Mouse (Mus musculus) left cerebral cortex, adult 2 months (tissue): ENCODE data around the gene Ndnf. TPM values are rescaled to one million over a fixed set of nuclear protein-coding genes. Genes with fewer than 3 reads are reported as not detected.

Experiments used
- DNase-seq, 2 experiments: peaks; one replicate each; pipeline ENCODE4 v3.0.0; 2021 to 2022; ENCODE audit warnings: low spot score in 2 of 2, mixed read lengths in 1 of 2; ENCODE audit errors: extremely low spot score in 1 of 2
- H3K27ac ChIP-seq: fragments of 200-600 bp; 2 replicates; pipeline ENCODE4 v1.8.1; 2022
- H3K4me3 ChIP-seq: fragments of 200-600 bp; 2 replicates; pipeline ENCODE4 v1.8.1; 2022
- CTCF ChIP-seq: fragments of 200-600 bp; IDR thresholded peaks from 2 replicates; pipeline ENCODE4 v1.8.1; 2022; ENCODE audit warnings: antibody characterized with exemption, mild to moderate bottlenecking, moderate library complexity
- intact Hi-C: fragments of 180-260 bp; cut with DNase I; formaldehyde crosslinking; loops from one replicate; pipeline ENCODE4 v1.15.1; 2025
- long read RNA-seq, 2 experiments: library from polyadenylated mRNA; stranded (forward); transcript quantifications; one replicate each; pipeline ENCODE4 v2.0.0; 2021; ENCODE audit warnings: borderline mapping rate in 2 of 2
- total RNA-seq, 2 experiments: library from RNA; stranded (reverse); gene quantifications; 2 replicates each; pipeline ENCODE4 v1.2.3; 2021

The Ndnf gene
- 10 to 100 TPM in 1 of 2 experiments, 1 to 10 TPM in 1; 10.0 to 12.6 TPM for total RNA-seq
- long read RNA-seq, experiment 1, full-length matches to known transcripts, result 7 of 9 reads
- long read RNA-seq, experiment 1, partial matches to known transcripts, result 0 of 9 reads
- long read RNA-seq, experiment 1, other reads (novel, unspliced or antisense), result 2 of 9 reads
- long read RNA-seq, experiment 2, full-length matches to known transcripts, result 4 of 7 reads
- long read RNA-seq, experiment 2, partial matches to known transcripts, result 0 of 7 reads
- long read RNA-seq, experiment 2, other reads (novel, unspliced or antisense), result 3 of 7 reads

GRCm38 (mm10) chr6:65671451-65671850 is at the start of gene Ndnf:
TSS of gene Ndnf (plus strand) at chr6:65671590.
- peak within 1 kb of the TSS; percentile 64 for H3K4me3 ChIP-seq
- intact Hi-C loops, result loop anchor here (5.0 kb wide), 1 partner anchor 861 kb away; no protein-coding TSS in a partner anchor
- peak; percentile 36 to 37 for DNase-seq
- 0 out of 2 replicates have a peak within 1 kb of the TSS, but pooled peaks have one; percentile 40 for H3K27ac ChIP-seq
- TF ChIP-seq CTCF, result no peak

- Histone ChIP-seq H3K4me3 (no peak overlapping the region), H3K27ac (no peak overlapping the region)
- DNase-seq, result no peak
- no peak for TF ChIP-seq CTCF
- intact Hi-C loops, result no loop called here
Observed at GRCm38 (mm10) chr6:65623016-65623715, 48.2 kb upstream of the Ndnf start.

GRCm38 (mm10) chr6:65630578-65630977 is 40.8 kb upstream of the Ndnf start:
- DNase-seq, result no peak
- no peak overlapping the region for H3K27ac ChIP-seq
- intact Hi-C loops, result no loop called here
- H3K4me3 ChIP-seq, result no peak overlapping the region
- TF ChIP-seq CTCF, result no peak

GRCm38 (mm10) chr6:65632184-65632583 is 39.2 kb upstream of the Ndnf start:
- no peak for TF ChIP-seq CTCF
- DNase-seq, result no peak
- no peak overlapping the region for H3K27ac ChIP-seq
- no peak overlapping the region for H3K4me3 ChIP-seq
- intact Hi-C loops, result no loop called here

- intact Hi-C loops, result loop anchor here (10.0 kb wide), 1 partner anchor 128 kb away; no protein-coding TSS in a partner anchor
- Histone ChIP-seq H3K4me3 (no peak overlapping the region), H3K27ac (no peak overlapping the region)
- no peak for DNase-seq
- no peak for TF ChIP-seq CTCF
Observed at GRCm38 (mm10) chr6:65642431-65642830, 29.0 kb upstream of the Ndnf start.

GRCm38 (mm10) chr6:65644110-65644509 is 27.3 kb upstream of the Ndnf start:
- Histone ChIP-seq H3K27ac (no peak overlapping the region), H3K4me3 (no peak overlapping the region)
- TF ChIP-seq CTCF, result no peak
- no peak for DNase-seq
- intact Hi-C loops, result loop anchor here (10.0 kb wide), 1 partner anchor 129 kb away; no protein-coding TSS in a partner anchor

GRCm38 (mm10) chr6:65646408-65646807 is 25.0 kb upstream of the Ndnf start:
- intact Hi-C loops, result loop anchor here (10.0 kb wide), 1 partner anchor 132 kb away; no protein-coding TSS in a partner anchor
- DNase-seq, result no peak
- H3K4me3 ChIP-seq, result no peak overlapping the region
- H3K27ac ChIP-seq, result no peak overlapping the region
- no peak for TF ChIP-seq CTCF

GRCm38 (mm10) chr6:65647731-65648130 is 23.7 kb upstream of the Ndnf start:
- no peak overlapping the region for H3K4me3 ChIP-seq
- TF ChIP-seq CTCF, result no peak
- DNase-seq, result no peak
- intact Hi-C loops, result loop anchor here (10.0 kb wide), 1 partner anchor 133 kb away; no protein-coding TSS in a partner anchor
- H3K27ac ChIP-seq, result no peak overlapping the region

- intact Hi-C loops, result loop anchor here (2.0 to 5.0 kb wide), 3 partner anchors 211 to 881 kb away; no protein-coding TSS in a partner anchor
- no peak for DNase-seq
- Histone ChIP-seq H3K4me3 (no peak overlapping the region), H3K27ac (no peak overlapping the region)
- peak; percentile 66 for TF ChIP-seq CTCF
Observed at GRCm38 (mm10) chr6:65651376-65651775, 20.0 kb upstream of the Ndnf start.

GRCm38 (mm10) chr6:65661272-65661671 is 10.1 kb upstream of the Ndnf start:
- no peak overlapping the region for H3K4me3 ChIP-seq
- H3K27ac ChIP-seq, result no peak overlapping the region
- no peak for DNase-seq
- TF ChIP-seq CTCF, result no peak
- intact Hi-C loops, result no loop called here

GRCm38 (mm10) chr6:65662050-65662449 is 9.3 kb upstream of the Ndnf start:
- DNase-seq, result no peak
- Histone ChIP-seq H3K4me3 (no peak overlapping the region), H3K27ac (no peak overlapping the region)
- intact Hi-C loops, result no loop called here
- no peak for TF ChIP-seq CTCF

GRCm38 (mm10) chr6:65663990-65664389 is 7.4 kb upstream of the Ndnf start:
- intact Hi-C loops, result no loop called here
- no peak for TF ChIP-seq CTCF

More at GRCm38 (mm10) chr6:65663990-65664389, 7.4 kb upstream of the Ndnf start:
- DNase-seq, result no peak
- no peak overlapping the region for H3K27ac ChIP-seq
- no peak overlapping the region for H3K4me3 ChIP-seq
